Mouse (Mus musculus) B cell, adult 2 months (primary cell): ENCODE measurements around the gene Arf5.
A peak's percentile ranks its signal among the peaks of the same experiment; 100 is the strongest.

Experiments
- DNase-seq, 2 experiments: peaks; one replicate each; pipeline ENCODE4 v3.0.0; 2022

Arf5 gene

DNA sequence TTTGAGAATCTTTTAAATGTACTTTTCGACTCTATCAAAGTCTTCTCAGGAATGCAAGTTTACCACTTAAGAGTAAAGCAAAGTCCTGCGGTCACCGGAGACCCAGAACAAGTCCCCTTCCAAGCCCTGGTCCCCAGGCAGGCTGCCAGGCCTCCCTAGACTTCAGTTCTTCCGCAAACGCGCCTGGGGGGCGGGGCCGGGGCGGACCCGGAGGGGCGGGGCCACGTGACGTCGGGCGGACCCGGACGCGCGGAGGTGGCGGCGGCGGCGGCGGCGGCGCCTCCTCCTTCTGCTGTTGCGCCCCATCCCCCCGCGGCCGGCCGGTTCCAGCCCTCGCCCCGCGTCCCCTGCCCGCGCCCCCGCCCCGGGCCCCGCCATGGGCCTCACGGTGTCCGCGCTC, at the start of gene Arf5:
Gene Arf5, plus strand, starts transcription at position 248 of the 400 bp plus-strand sequence.
- peak; percentile 98 for DNase-seq

- DNase-seq: no peak
Measured at GRCm38 (mm10) chr6:28381983-28382382, 41.4 kb upstream of the Arf5 start.

DNA sequence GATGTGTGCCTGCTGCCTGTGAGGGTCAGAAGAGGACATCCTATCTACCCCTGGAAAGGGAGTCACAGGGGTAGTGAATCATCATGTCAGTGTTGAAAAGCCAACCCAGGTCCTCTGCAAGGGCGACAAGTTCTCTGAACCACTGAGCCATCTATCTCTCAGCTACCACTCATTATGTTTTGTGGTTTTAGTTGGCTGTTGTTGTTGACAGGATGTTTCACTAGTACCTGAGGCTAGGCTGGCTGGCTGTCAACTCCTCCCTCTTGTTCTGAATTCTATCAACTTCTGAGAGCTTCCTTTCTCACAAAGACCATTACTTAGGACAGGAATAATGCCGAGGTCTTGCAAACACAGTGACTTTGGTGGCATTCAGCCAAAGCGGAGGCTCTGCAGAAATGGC, 38.2 kb upstream of the Arf5 start:
- no peak for DNase-seq

DNA sequence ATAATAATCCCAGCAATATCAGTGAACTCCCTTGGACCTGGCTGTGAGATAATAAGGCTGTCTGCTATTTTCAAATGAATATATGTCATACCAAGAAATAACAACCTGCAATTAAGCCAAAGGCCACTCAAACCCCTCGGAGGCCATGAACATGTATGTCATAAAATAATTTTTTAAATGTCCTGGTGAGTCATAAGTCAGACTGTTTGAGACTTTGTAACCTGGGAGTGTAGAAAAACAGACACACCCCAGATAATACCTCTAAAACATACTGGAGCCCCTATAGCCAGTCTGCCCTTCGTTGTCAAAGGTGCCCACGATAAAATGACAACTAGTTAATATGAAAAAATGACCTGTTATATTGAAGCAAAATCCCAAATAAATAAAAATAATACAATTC, 34.3 kb upstream of the Arf5 start:
- no peak for DNase-seq

DNA sequence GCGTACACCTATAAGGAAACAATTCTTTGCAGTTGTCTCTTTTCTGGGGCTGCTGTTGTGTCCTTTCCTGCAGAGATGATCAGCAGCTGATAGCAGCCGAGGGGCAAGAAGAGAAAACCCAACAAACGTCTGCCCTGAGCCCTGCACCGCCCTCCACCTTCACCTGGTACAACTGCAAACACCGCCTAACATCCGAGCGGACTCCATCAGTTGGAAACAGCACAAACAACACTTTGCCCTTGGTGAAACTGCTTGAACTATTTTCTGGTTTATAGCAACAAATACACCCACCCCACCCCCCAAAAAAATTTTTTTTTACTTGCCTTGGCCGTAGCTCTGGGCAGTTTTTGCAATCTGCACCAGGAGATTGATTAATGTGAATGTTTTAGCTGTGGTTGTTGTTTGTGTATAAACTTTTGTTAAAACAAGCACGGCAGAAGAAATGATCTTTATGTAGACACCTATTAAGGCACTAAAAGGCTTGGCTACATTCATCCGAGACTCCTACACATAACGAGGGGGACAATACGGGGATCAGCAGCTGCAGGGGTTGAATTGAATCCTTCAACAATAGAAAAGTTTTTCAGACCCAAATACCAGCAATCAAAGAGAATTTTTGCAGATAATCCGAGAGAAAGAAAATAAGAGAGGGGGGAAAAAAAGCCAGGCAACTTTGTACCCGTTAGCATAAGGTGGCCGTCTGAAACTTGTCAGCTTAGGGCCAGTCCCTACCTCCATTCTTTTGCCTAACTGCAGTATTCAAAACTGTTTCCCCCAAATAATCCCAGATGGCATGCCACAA, 27.1 kb upstream of the Arf5 start:
- DNase-seq: no peak

GRCm38 (mm10) chr6:28396853-28397457, 26.4 kb upstream of the Arf5 start:
- peak; percentile 14 to 17 for DNase-seq

- DNase-seq: peak; percentile 21 to 35
Measured at GRCm38 (mm10) chr6:28397681-28398203, 25.6 kb upstream of the Arf5 start, which contains the start of gene Zfp800. Gene Zfp800, minus strand, starts transcription at chr6:28398005.

DNA sequence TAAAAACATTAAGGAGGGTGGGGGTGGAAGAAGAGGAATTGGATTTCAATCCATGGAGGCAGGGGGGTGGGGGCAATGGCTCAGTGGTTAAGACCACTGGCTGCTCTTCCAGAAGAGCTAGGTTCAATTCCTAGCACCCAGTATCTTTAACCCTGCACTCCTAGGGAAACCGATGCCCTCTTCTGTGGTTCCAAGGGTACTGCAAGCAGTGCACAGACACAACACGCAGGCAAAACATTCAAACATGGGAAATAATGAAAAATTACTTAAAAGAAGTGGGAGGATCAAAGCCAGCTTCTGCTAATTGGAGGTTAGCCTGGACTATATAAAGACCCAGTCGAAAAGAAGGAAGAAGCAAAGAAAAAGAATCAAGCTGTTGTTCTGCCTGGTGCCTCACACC, 24.6 kb upstream of the Arf5 start:
- no peak for DNase-seq

- peak; percentile 25 to 31 for DNase-seq
Measured at GRCm38 (mm10) chr6:28399791-28400190, 23.6 kb upstream of the Arf5 start.

DNA sequence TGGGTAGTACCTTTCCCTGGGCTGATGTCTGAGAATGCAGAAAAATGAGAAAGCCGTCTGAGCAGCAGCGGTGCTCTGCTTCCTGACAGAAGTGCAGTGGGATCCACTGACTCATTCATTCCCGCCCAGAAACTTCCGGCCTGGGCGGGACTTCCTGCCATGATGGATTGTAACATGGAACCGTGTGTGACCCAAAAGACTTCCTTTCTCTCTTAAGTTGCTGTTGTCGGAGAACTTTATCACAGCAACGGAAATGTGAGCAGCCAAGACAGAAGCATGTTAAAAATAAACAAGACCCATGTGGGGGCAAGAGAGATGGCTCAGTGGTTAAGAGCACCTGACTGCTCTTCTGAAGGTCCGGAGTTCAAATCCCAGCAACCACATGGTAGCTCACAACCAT, 13.3 kb upstream of the Arf5 start:
- DNase-seq: no peak

- no peak for DNase-seq
Measured at GRCm38 (mm10) chr6:28411236-28411635, 12.1 kb upstream of the Arf5 start.

GRCm38 (mm10) chr6:28416981-28417380, 6.4 kb upstream of the Arf5 start:
- no peak for DNase-seq

DNA sequence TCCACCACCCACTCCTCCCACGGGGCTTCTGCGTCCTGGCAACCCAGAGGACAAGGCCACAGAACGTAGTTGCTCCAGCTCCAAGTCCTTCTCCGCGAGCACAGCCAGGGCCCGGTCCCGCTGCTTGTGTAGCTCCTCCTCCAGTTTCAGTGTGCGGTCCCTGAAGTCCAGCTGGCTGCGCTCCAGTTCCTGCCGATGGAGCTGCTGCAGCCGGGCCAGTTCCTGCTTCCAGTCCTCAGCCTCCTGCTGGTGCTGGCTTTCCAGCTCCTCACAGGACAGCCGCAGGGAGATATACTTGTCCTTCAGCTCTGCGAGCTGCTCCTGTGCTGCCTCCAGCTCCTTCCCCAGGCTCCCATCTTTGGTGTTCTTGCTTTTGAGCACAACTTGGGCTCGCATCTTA, 4.9 kb upstream of the Arf5 start:
- no peak for DNase-seq

GRCm38 (mm10) chr6:28419673-28420072, 3.7 kb upstream of the Arf5 start:
- no peak for DNase-seq

- DNase-seq: no peak
Measured at GRCm38 (mm10) chr6:28420361-28420760, 3.0 kb upstream of the Arf5 start.

GRCm38 (mm10) chr6:28420865-28421264, 2.5 kb upstream of the Arf5 start:
- DNase-seq: no peak

GRCm38 (mm10) chr6:28421469-28422000, 1.8 kb upstream of the Arf5 start:
- peak; percentile 99 for DNase-seq

DNA sequence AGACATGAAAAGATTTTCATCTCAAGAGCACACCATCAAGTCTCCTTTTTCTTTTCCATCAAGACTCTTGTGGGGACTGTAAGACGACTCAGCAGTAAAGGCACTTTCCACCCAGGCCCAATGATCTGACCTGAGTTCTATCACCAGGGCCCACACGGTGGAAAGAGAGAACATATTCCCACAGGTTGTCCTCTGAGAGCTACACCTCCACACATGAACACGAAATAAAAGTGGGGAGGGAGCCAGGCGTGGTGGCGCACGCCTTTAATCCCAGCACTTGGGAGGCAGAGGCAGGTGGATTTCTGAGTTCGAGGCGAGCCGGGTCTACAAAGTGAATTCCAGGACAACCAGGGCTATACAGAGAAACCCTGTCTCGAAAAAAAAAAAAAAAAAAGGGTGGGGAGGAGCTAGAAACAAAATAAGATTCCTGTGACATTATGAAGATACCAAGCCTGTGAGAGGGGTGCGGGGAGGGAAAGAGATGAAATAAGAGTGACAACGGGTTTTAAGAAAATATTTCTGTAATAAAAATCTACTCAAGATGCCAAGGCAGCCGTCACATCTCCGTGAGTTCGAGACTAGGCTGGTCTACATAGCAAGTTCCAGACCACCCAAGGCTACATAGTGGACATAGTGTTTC, 589 bp upstream of the Arf5 start:
- DNase-seq: no peak

- DNase-seq: peak in 1 of 2 experiments; percentile 45
Measured at GRCm38 (mm10) chr6:28423767-28424695, 671 bp downstream of the Arf5 start.

- DNase-seq: no peak
Measured at GRCm38 (mm10) chr6:28425019-28425418, 1.7 kb downstream of the Arf5 start.

DNA sequence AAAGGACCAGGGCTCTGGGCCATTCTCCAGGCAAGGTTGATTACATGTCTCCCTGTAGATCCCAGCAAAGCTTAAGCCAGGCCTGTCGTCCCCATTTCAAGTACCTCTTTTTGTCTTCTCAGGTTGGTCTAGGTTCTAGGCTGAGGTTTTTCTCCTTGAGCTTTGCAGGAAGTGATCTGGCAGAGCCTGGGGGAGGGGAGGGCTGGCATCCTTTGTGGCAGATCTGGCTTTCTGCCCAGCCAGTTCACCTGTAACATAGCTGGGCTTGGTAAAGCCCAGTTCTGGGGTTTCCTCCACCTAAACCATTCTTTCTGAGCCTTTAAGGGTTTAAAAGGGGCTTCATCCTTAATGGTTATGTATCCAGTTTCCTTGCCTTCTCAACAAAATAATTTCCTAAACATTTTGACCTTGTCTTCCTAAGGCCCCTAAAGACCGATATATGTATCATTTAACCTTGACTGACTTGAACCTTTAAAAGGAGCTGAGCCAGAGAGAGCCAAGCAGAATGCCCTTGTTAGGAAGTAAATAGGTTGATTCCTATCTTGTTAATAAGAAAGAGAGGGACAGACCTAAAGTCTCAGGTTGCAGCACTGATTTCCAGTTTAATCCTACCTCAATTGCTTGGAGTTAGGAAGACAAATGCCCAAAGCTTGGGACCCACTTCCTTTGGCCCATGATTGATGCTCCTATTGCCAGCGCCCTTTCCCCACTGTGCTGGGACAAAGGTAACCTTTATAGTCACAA, 3.9 kb downstream of the Arf5 start, which contains the start of gene Fscn3:
Gene Fscn3, plus strand, starts transcription at position 694 of the 744 bp plus-strand sequence.
- no peak for DNase-seq
